Mouse (Mus musculus): ENCODE data around the gene Pfpl. TPM values are rescaled to one million over a fixed set of nuclear protein-coding genes. Genes with fewer than 3 reads are reported as not detected.

Gene Pfpl
- polyA plus RNA-seq, 1 experiment: not detected

GRCm38 (mm10) chr19:12435750-12436524 is 8.2 kb downstream of the Pfpl start:
- H3K4me3 ChIP-seq (ENCODE audit: insufficient read depth, low read depth, low read length): no peak overlapping the region
- WGBS: 77% methylated on average over 4 of the region's 4 CpGs
- no peak for TF ChIP-seq CTCF (IDR thresholded peaks at IDR 0.05; ENCODE audit: insufficient read depth, low read depth, low read length)
- H3K4me1 ChIP-seq (ENCODE audit: control insufficient read depth, insufficient read depth, low read length): no peaks in the 10 kb centered on the region
- H3K27ac ChIP-seq (ENCODE audit: insufficient read depth, low read depth, low read length): no peak overlapping the region

GRCm38 (mm10) chr19:12439581-12439980 is 11.9 kb downstream of the Pfpl start:
- Histone ChIP-seq H3K4me1 (ENCODE audit: control insufficient read depth, insufficient read depth, low read length) (no peaks in the 10 kb centered on the region), H3K27ac (ENCODE audit: insufficient read depth, low read depth, low read length) (no peak overlapping the region), H3K4me3 (ENCODE audit: insufficient read depth, low read depth, low read length) (no peak overlapping the region)
- TF ChIP-seq POLR2A (IDR thresholded peaks at IDR 0.05; ENCODE audit: insufficient read depth, low read depth, low read length): no peak
- no peak for TF ChIP-seq CTCF (IDR thresholded peaks at IDR 0.05; ENCODE audit: insufficient read depth, low read depth, low read length)
- 43% methylated on average over 1 of the region's 1 CpGs for WGBS

- 56% methylated on average over 5 of the region's 5 CpGs for WGBS
- no peak for TF ChIP-seq POLR2A (IDR thresholded peaks at IDR 0.05; ENCODE audit: insufficient read depth, low read depth, low read length)
- no peak for TF ChIP-seq CTCF (IDR thresholded peaks at IDR 0.05; ENCODE audit: insufficient read depth, low read depth, low read length)
- Histone ChIP-seq H3K4me1 (ENCODE audit: control insufficient read depth, insufficient read depth, low read length) (no peaks in the 10 kb centered on the region), H3K27ac (ENCODE audit: insufficient read depth, low read depth, low read length) (no peak overlapping the region), H3K4me3 (ENCODE audit: insufficient read depth, low read depth, low read length) (no peak overlapping the region)
Measured at GRCm38 (mm10) chr19:12440103-12440725, 12.5 kb downstream of the Pfpl start.

- H3K27ac ChIP-seq (ENCODE audit: insufficient read depth, low read depth, low read length): no peak overlapping the region
- WGBS: 76% methylated on average over 4 of the region's 4 CpGs
- H3K4me3 ChIP-seq (ENCODE audit: insufficient read depth, low read depth, low read length): no peak overlapping the region
- no peak for TF ChIP-seq CTCF (IDR thresholded peaks at IDR 0.05; ENCODE audit: insufficient read depth, low read depth, low read length)
- TF ChIP-seq POLR2A (IDR thresholded peaks at IDR 0.05; ENCODE audit: insufficient read depth, low read depth, low read length): no peak
- no peaks in the 10 kb centered on the region for H3K4me1 ChIP-seq (ENCODE audit: control insufficient read depth, insufficient read depth, low read length)
Measured at GRCm38 (mm10) chr19:12442560-12442959, 14.9 kb downstream of the Pfpl start.

- Histone ChIP-seq H3K4me1 (ENCODE audit: control insufficient read depth, insufficient read depth, low read length) (no peaks in the 10 kb centered on the region), H3K27ac (ENCODE audit: insufficient read depth, low read depth, low read length) (no peak overlapping the region), H3K4me3 (ENCODE audit: insufficient read depth, low read depth, low read length) (no peak overlapping the region)
- TF ChIP-seq CTCF (IDR thresholded peaks at IDR 0.05; ENCODE audit: insufficient read depth, low read depth, low read length) (no peak), POLR2A (IDR thresholded peaks at IDR 0.05; ENCODE audit: insufficient read depth, low read depth, low read length) (no peak)
- WGBS: 85% methylated on average over 3 of the region's 3 CpGs
Measured at GRCm38 (mm10) chr19:12445014-12445413, 17.3 kb downstream of the Pfpl start.

GRCm38 (mm10) chr19:12457401-12458066 is 29.8 kb downstream of the Pfpl start:
- H3K27ac ChIP-seq (ENCODE audit: insufficient read depth, low read depth, low read length): no peak overlapping the region
- H3K4me1 ChIP-seq (ENCODE audit: control insufficient read depth, insufficient read depth, low read length): no peaks in the 10 kb centered on the region
- WGBS: 75% methylated on average over 12 of the region's 12 CpGs
- TF ChIP-seq CTCF (IDR thresholded peaks at IDR 0.05; ENCODE audit: insufficient read depth, low read depth, low read length) (no peak), POLR2A (IDR thresholded peaks at IDR 0.05; ENCODE audit: insufficient read depth, low read depth, low read length) (no peak)
- H3K4me3 ChIP-seq (ENCODE audit: insufficient read depth, low read depth, low read length): no peak overlapping the region

- Histone ChIP-seq H3K4me1 (ENCODE audit: control insufficient read depth, insufficient read depth, low read length) (no peaks in the 10 kb centered on the region), H3K27ac (ENCODE audit: insufficient read depth, low read depth, low read length) (no peak overlapping the region), H3K4me3 (ENCODE audit: insufficient read depth, low read depth, low read length) (no peak overlapping the region)
- TF ChIP-seq CTCF (IDR thresholded peaks at IDR 0.05; ENCODE audit: insufficient read depth, low read depth, low read length) (no peak), POLR2A (IDR thresholded peaks at IDR 0.05; ENCODE audit: insufficient read depth, low read depth, low read length) (no peak)
- 82% methylated on average over 4 of the region's 4 CpGs for WGBS
Measured at GRCm38 (mm10) chr19:12459516-12459915, 31.8 kb downstream of the Pfpl start.

GRCm38 (mm10) chr19:12460282-12461249 is 32.9 kb downstream of the Pfpl start, which contains the start of gene Mpeg1:
Gene Mpeg1, plus strand, starts transcription at chr19:12460779.
- no peak for TF ChIP-seq CTCF (IDR thresholded peaks at IDR 0.05; ENCODE audit: insufficient read depth, low read depth, low read length)
- TF ChIP-seq POLR2A (IDR thresholded peaks at IDR 0.05; ENCODE audit: insufficient read depth, low read depth, low read length): no peak
- H3K4me3 ChIP-seq (ENCODE audit: insufficient read depth, low read depth, low read length): no peak within 1 kb of the TSS
- no peak within 1 kb of the TSS for H3K27ac ChIP-seq (ENCODE audit: insufficient read depth, low read depth, low read length)
- WGBS: 77% methylated on average over 11 of the region's 11 CpGs
- H3K4me1 ChIP-seq (ENCODE audit: control insufficient read depth, insufficient read depth, low read length): no peaks in the 10 kb centered on the region

Measured in olfactory bulb, adult 2 months (tissue).